Mouse (Mus musculus): Measurements from ENCODE around the gene Spred1. TPM values are rescaled to one million over a fixed set of nuclear protein-coding genes. Genes with fewer than 3 reads are reported as not detected.

Gene Spred1
- polyA plus RNA-seq (2015; fragmentation: Illumina TruSeq; extraction: RNeasy Lipid Tissue Mini Kit (QIAGEN cat#74804); ENCODE audit: insufficient read depth, low read depth, low replicate concordance), result 5.4 TPM

GRCm38 (mm10) chr2:117121212-117121983 is at the start of gene Spred1:
Gene Spred1 (plus strand): TSS chr2:117121374.

Other genes starting within 250 kb of the Spred1 start
- not detected for gene Tmco5, start 242.7 kb upstream of the Spred1 start, polyA plus RNA-seq (2015; fragmentation: Illumina TruSeq; extraction: RNeasy Lipid Tissue Mini Kit (QIAGEN cat#74804); ENCODE audit: insufficient read depth, low read depth, low replicate concordance)
- gene Fam98b, start 128.4 kb downstream of the Spred1 start, polyA plus RNA-seq (2015; fragmentation: Illumina TruSeq; extraction: RNeasy Lipid Tissue Mini Kit (QIAGEN cat#74804); ENCODE audit: insufficient read depth, low read depth, low replicate concordance), result 3.7 TPM
- 0.26 TPM for gene Rasgrp1, start 221.6 kb downstream of the Spred1 start, polyA plus RNA-seq (2015; fragmentation: Illumina TruSeq; extraction: RNeasy Lipid Tissue Mini Kit (QIAGEN cat#74804); ENCODE audit: insufficient read depth, low read depth, low replicate concordance)

Measured in pancreas, adult 10 weeks (tissue).